Mouse (Mus musculus) megakaryocyte, embryonic 14.5 days (primary cell): ENCODE measurements around the gene Cryzl1. TPM values are rescaled to one million over a fixed set of nuclear protein-coding genes. Genes with fewer than 3 reads are reported as not detected.

Experiments
- H3K27me3 ChIP-seq: replicated peaks from 2 replicates; pipeline ENCODE3; 2012; ENCODE audit warnings: inconsistent platforms
- H3K36me3 ChIP-seq: replicated peaks from 2 replicates; pipeline ENCODE3; 2012; ENCODE audit warnings: low read length, inconsistent platforms, mixed read lengths
- H3K4me1 ChIP-seq: 2 replicates; pipeline ENCODE4 v1.6.1; 2012; ENCODE audit warnings: inconsistent platforms
- H3K4me3 ChIP-seq: replicated peaks from 2 replicates; pipeline ENCODE3; 2012; ENCODE audit warnings: moderate library complexity, mild to moderate bottlenecking, inconsistent platforms
- H3K9me3 ChIP-seq: 2 replicates; pipeline ENCODE4 v1.6.1; 2012; ENCODE audit warnings: inconsistent platforms
- FLI1 ChIP-seq: IDR thresholded peaks from 2 replicates; pipeline ENCODE4 v1.6.1; 2012; ENCODE audit warnings: low read length, inconsistent platforms, mixed read lengths
- GATA1 ChIP-seq: IDR thresholded peaks from 3 replicates; pipeline ENCODE4 v1.6.1; 2012; ENCODE audit warnings: mixed read lengths, low read length, inconsistent platforms, borderline replicate concordance
- polyA plus RNA-seq: library from polyadenylated mRNA; stranded (reverse); fragments of >175 nt; gene quantifications from 2 replicates; pipeline ENCODE4 v1.2.3, GENCODE M21; 2012; ENCODE audit warnings: low replicate concordance; ENCODE audit not compliant: insufficient read depth

Cryzl1 gene
- polyA plus RNA-seq, 1 experiment: 9.9 TPM

GRCm38 (mm10) chr16:91763975-91764374, 35.2 kb upstream of the Cryzl1 start:
- Histone ChIP-seq H3K36me3 (no peaks in the 10 kb centered on the region), H3K27me3 (peaks cover 78% of the 10 kb centered on the region), H3K9me3 (no peaks in the 10 kb centered on the region), H3K4me1 (peaks cover 38% of the 10 kb centered on the region), H3K4me3 (no peak overlapping the region)
- TF ChIP-seq GATA1 (no peak), FLI1 (no peak)

DNA sequence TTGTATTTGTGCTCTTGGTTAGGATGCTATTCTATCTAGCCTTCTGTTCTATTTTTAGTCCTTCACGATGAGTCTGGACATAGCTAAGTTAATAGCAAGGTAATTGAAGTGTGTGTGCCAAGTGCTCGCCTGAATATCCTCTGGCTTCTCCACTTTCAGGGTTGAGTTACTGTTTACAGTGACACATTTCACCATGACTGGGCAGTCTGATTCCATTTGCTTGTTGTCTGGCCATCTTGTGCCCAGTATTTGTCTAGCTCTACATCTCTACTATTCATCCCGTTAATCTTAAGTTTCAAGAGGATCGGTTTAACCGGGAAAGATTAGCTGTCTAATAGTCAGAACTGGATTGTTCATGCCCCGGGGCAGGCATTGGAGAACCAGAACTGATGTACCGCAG, 33.7 kb upstream of the Cryzl1 start:
- no peak overlapping the region for H3K4me3 ChIP-seq
- H3K36me3 ChIP-seq: no peaks in the 10 kb centered on the region
- H3K27me3 ChIP-seq: peaks cover 69% of the 10 kb centered on the region
- H3K9me3 ChIP-seq: no peaks in the 10 kb centered on the region
- H3K4me1 ChIP-seq: peaks cover 38% of the 10 kb centered on the region
- TF ChIP-seq FLI1: no peak
- TF ChIP-seq GATA1: no peak

- Histone ChIP-seq H3K9me3 (no peaks in the 10 kb centered on the region), H3K27me3 (peaks cover 68% of the 10 kb centered on the region), H3K36me3 (peaks cover 2% of the 10 kb centered on the region), H3K4me3 (no peak overlapping the region), H3K4me1 (peaks cover 34% of the 10 kb centered on the region)
- no peak for TF ChIP-seq GATA1
- TF ChIP-seq FLI1: no peak
Measured at GRCm38 (mm10) chr16:91761761-91762160, 33.0 kb upstream of the Cryzl1 start.

DNA sequence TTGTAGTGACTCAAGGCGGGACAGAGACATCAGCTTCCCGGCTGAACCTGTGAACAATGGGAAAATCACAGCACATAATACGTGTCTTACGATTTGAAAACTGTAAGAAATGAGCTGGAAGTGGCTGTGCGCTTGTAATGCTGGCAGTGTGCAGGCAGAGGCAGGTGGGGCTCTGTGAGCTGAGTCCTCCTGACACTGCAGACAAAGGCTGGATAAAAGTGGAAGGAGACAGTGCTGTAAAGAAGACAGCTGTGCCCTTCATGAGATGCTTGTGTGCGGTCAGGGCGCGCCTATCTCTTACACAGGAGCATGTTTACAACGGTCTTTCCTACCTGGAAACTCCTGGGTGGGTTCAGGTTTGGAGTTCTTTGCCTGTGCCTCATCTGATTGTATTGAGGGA, 32.4 kb upstream of the Cryzl1 start:
- Histone ChIP-seq H3K27me3 (peaks cover 65% of the 10 kb centered on the region), H3K36me3 (peaks cover 2% of the 10 kb centered on the region), H3K4me1 (peaks cover 34% of the 10 kb centered on the region), H3K9me3 (no peaks in the 10 kb centered on the region), H3K4me3 (no peak overlapping the region)
- no peak for TF ChIP-seq GATA1
- TF ChIP-seq FLI1: no peak

- peaks cover 4% of the 10 kb centered on the region; the same call in 1 of the 2 replicates for H3K9me3 ChIP-seq
- H3K4me3 ChIP-seq: peak overlapping the region; percentile 46
- peaks cover 8% of the 10 kb centered on the region for H3K36me3 ChIP-seq
- H3K4me1 ChIP-seq: peaks cover 20% of the 10 kb centered on the region
- no peak for TF ChIP-seq GATA1
- TF ChIP-seq FLI1: no peak
- H3K27me3 ChIP-seq: peaks cover 51% of the 10 kb centered on the region
Measured at GRCm38 (mm10) chr16:91754957-91755356, 26.2 kb upstream of the Cryzl1 start.

DNA sequence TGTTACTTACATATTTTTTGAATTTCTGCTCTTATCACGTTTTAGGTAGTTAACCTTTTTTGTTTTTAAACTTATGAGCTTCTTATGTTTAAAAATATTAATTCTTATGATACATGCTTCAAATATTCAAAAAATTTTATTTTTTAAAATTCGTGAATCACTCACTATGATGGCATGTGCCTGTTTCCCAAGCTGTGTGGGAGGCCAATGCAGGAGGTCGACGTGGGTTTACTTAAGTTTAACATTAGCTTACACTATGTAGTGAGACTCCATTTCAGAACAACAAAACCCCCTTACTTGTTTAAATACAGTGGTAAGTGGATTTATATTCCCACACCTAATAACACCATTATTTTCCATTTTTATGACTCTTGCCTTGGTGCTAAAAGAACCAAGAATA, 24.8 kb upstream of the Cryzl1 start:
- peaks cover 20% of the 10 kb centered on the region for H3K4me1 ChIP-seq
- peaks cover 4% of the 10 kb centered on the region; the same call in 1 of the 2 replicates for H3K9me3 ChIP-seq
- H3K4me3 ChIP-seq: no peak overlapping the region
- H3K36me3 ChIP-seq: peaks cover 8% of the 10 kb centered on the region
- H3K27me3 ChIP-seq: peaks cover 52% of the 10 kb centered on the region
- TF ChIP-seq GATA1 (no peak), FLI1 (no peak)

DNA sequence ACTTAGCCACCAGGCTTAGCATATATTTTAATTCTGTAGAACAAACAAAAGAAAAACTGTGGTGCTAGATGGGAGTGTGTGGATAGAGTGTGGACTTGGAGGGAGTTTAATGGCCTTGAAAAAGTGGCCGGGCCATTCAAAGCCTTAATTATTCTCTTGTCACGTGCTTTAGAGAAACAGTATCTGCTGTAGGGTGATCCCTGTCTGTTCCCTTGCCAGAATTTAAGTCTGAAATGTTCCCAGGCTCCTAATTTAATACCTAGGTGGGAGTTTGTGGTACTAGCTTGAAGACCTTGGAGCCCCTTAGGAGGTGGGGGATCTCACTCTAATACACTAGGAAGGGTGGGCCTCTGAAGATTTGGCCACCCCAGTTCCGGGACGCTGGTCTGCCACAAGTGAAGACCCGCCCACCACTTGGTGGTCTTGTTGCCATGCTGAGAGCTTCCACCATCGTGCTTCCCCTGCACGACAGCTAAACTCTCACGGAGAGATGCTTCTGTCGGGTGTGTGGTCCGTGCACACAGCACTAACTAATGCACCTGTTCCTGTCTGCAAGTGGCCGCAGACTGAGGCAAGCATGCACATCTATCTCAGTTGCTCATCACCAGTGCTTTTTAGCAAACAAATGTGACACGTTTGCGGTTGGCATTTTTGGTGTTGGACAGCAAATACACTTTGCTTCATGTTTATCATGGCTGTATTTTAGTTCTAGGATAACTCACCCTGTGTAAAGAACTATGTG, 23.0 kb upstream of the Cryzl1 start:
- H3K4me1 ChIP-seq: peaks cover 28% of the 10 kb centered on the region
- H3K36me3 ChIP-seq: peaks cover 6% of the 10 kb centered on the region
- H3K4me3 ChIP-seq: no peak overlapping the region
- H3K9me3 ChIP-seq: peaks cover 4% of the 10 kb centered on the region; the same call in 1 of the 2 replicates
- H3K27me3 ChIP-seq: peaks cover 56% of the 10 kb centered on the region
- TF ChIP-seq GATA1 (no peak), FLI1 (no peak)

DNA sequence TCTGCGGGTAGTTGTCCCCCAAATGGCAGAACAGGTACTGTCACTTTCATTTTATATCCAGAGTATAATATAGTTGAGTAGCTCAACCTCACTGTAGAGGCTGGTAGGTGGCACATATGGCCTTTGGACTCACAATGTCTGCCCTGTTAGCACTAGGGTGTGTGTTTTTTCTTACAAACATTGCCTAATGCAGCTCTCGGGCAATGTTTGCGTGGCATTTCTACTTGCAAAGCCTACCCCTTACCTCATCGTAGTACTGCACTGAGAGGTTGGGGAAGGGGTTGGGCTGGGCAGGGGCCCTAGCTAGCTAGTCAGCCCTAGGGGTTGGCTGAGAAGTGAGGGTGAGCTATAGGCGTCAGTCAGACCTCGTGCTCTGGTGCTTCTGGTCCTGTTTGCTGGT, 18.8 kb upstream of the Cryzl1 start:
- peaks cover 32% of the 10 kb centered on the region for H3K4me1 ChIP-seq
- peaks cover 4% of the 10 kb centered on the region; the same call in 1 of the 2 replicates for H3K9me3 ChIP-seq
- H3K4me3 ChIP-seq: no peak overlapping the region
- TF ChIP-seq FLI1 (no peak), GATA1 (no peak)
- H3K36me3 ChIP-seq: peaks cover 2% of the 10 kb centered on the region
- H3K27me3 ChIP-seq: peaks cover 58% of the 10 kb centered on the region

GRCm38 (mm10) chr16:91746101-91746950, 17.6 kb upstream of the Cryzl1 start:
- H3K27me3 ChIP-seq: peaks cover 55% of the 10 kb centered on the region
- H3K9me3 ChIP-seq: peaks cover 4% of the 10 kb centered on the region; the same call in 1 of the 2 replicates
- H3K4me1 ChIP-seq: peaks cover 34% of the 10 kb centered on the region
- H3K4me3 ChIP-seq: no peak overlapping the region
- no peaks in the 10 kb centered on the region for H3K36me3 ChIP-seq
- TF ChIP-seq GATA1 (no peak), FLI1 (no peak)

GRCm38 (mm10) chr16:91743055-91743454, 14.3 kb upstream of the Cryzl1 start:
- TF ChIP-seq GATA1 (no peak), FLI1 (no peak)
- peaks cover 61% of the 10 kb centered on the region for H3K27me3 ChIP-seq
- H3K36me3 ChIP-seq: no peaks in the 10 kb centered on the region
- H3K4me1 ChIP-seq: peaks cover 57% of the 10 kb centered on the region
- H3K9me3 ChIP-seq: no peaks in the 10 kb centered on the region
- no peak overlapping the region for H3K4me3 ChIP-seq
